Mouse (Mus musculus) cerebellum, adult 2 months (tissue): Measurements from ENCODE around the gene Slk. TPM values are rescaled to one million over a fixed set of nuclear protein-coding genes. Genes with fewer than 3 reads are reported as not detected.

Source experiments
- DNase-seq, 2 experiments: peaks; one replicate each; pipeline ENCODE4 v3.0.0; 2021
- H3K27ac ChIP-seq: fragments of 200-500 bp; 2 replicates; pipeline ENCODE4 v1.5.1; 2012; ENCODE audit warnings: low read length, control low read depth, inconsistent platforms; ENCODE audit not compliant: insufficient read depth
- H3K27me3 ChIP-seq: fragments of 200-500 bp; 2 replicates; pipeline ENCODE4 v1.6.1; 2012; ENCODE audit warnings: inconsistent platforms, mild to moderate bottlenecking, low read length, moderate library complexity; ENCODE audit not compliant: control insufficient read depth, insufficient read depth
- H3K4me1 ChIP-seq: fragments of 200-500 bp; 2 replicates; pipeline ENCODE4 v1.6.1; 2011; ENCODE audit warnings: low read length; ENCODE audit not compliant: control insufficient read depth, insufficient read depth
- H3K4me3 ChIP-seq: fragments of 200-500 bp; replicated peaks from 2 replicates; pipeline ENCODE3; 2011; ENCODE audit warnings: mild to moderate bottlenecking, low read depth, low read length, control low read depth; ENCODE audit not compliant: insufficient read depth
- CTCF ChIP-seq: fragments of 200-500 bp; IDR thresholded peaks from 2 replicates; pipeline ENCODE4 v1.5.1; 2011; ENCODE audit warnings: low read depth, mild to moderate bottlenecking, control low read depth, low read length, moderate library complexity, borderline replicate concordance; ENCODE audit not compliant: insufficient read depth
- POLR2A ChIP-seq: fragments of 200-500 bp; IDR thresholded peaks from 2 replicates; pipeline ENCODE4 v1.6.1; 2011; ENCODE audit warnings: low read length, control low read depth, borderline replicate concordance; ENCODE audit not compliant: insufficient read depth
- WGBS: fragments of 180-500 bp; shearing (Covaris S2); methylation state at CpG from one replicate; pipeline ENCODE4 v1.1.7; 2018; 5-methylcytosine and 5-hydroxymethylcytosine counted together
- polyA plus RNA-seq: library from polyadenylated mRNA; depleted of rRNA; stranded (reverse); fragments of >200 nt; gene quantifications from 2 replicates; pipeline ENCODE4 v1.2.3, GENCODE M21; 2012; rRNA removed

Gene Slk
- polyA plus RNA-seq, 1 experiment = 33.8 TPM

DNA sequence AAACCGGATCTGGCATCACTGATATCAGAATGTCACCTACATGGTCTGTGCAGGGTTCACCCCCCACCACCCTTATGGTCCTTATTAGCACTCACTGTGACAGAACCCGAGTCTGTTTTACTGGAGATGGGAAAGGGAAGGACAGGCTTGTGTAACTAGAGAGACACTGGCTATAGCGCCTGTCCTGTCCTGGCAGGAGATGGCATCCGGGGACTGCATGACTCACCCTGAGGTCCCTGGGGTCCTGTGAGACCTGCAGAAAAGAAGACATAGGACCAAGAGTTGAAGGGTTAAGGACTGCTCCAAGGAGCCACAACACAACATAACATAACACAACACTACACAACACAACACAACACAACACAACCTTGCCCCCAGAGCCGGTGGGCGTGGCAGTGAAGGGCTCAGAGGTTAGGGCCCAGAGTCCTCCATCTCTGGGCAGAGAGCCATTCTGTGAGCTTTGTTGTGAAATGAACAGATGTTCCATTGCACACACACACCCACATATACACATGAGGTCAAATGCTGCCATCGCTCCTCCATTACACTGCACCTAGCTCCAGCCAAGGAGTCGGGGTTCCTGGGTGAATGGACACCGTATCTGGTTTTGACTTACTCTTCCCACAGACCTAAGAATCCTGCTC lies 80.4 kb downstream of the Slk start:
- Histone ChIP-seq H3K4me1 (peaks cover 3% of the 10 kb centered on the region), H3K4me3 (no peak overlapping the region), H3K27me3 (no peaks in the 10 kb centered on the region), H3K27ac (no peak overlapping the region)
- DNase-seq = no peak
- 85% methylated on average over 9 of the region's 9 CpGs for WGBS
- TF ChIP-seq CTCF (no peak), POLR2A (no peak)

DNA sequence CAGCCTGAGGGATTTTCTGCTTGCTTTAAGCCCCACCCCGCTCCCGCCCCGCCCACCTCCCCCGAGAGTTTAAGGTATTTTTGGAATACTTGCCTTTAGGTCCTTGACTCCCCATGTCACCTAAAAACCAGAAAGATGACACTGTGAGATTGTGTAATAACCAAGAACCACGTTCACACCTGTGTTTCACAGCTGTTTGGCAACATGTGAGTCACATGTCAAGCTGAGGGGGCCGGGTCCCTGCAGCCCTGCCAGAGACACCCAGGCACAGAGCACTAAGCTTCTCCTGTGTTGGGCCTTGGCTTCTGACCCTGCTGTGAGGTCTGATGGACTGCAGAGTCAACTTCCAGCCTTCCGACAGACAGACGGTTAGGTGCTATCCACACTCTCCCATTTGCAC lies 88.1 kb downstream of the Slk start:
- DNase-seq = no peak
- Histone ChIP-seq H3K27ac (peak overlapping the region; percentile 60), H3K27me3 (no peaks in the 10 kb centered on the region), H3K4me1 (peaks cover 18% of the 10 kb centered on the region), H3K4me3 (no peak overlapping the region)
- no peak for TF ChIP-seq CTCF
- 67% methylated on average over 8 of the region's 8 CpGs for WGBS

DNA sequence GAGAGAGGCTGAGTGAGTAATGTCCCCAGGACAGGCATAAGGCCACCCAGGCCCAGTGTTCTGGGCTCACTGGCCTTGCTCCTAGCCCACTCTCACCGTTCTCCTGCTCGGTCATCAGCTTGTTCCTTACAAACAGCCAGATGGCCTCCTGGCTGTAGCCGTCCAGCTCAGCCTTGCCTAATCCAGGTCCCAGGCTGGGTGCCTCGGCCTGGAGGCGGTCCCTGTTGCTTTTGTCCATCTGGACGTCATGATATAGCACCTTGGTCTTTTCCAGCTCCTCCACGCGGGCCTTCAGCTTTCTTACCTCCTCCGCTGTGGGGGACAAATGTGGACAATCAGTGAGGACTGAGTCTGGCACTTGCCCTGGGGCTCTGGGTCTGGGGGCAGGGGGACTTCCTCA lies 88.9 kb downstream of the Slk start:
- TF ChIP-seq CTCF (no peak), POLR2A (peak; percentile 21; the same call in 1 of the 2 replicates)
- Histone ChIP-seq H3K4me3 (no peak overlapping the region), H3K4me1 (peaks cover 18% of the 10 kb centered on the region), H3K27ac (peak overlapping the region; percentile 66), H3K27me3 (no peaks in the 10 kb centered on the region)
- DNase-seq = peak; percentile 66 to 76
- WGBS = 11% methylated on average over 9 of the region's 9 CpGs

DNA sequence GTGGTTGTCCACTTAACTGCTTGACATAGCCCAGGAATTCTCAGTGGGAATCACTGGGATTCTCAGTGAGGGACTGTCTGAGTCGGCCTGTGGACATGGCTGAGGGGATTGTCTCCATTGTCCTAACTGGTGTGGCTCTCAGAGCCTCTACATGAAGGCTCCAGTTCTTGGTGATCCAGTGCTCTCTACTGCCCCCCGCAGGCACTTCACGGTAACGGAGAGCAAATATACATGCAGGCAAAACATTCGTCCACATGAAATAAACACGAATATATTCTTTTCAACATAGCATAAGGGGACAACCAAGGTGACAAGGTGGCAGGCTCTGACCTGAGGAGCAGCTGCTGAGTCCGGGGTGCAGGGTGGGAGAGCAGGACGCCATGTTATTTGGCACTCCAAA lies 94.9 kb downstream of the Slk start:
- TF ChIP-seq POLR2A (no peak), CTCF (peak; percentile 48; the same call in 1 of the 2 replicates)
- no peak for DNase-seq
- Histone ChIP-seq H3K27ac (no peak overlapping the region), H3K4me1 (no peaks in the 10 kb centered on the region), H3K27me3 (no peaks in the 10 kb centered on the region), H3K4me3 (no peak overlapping the region)
- WGBS = 38% methylated on average over 8 of the region's 8 CpGs

DNA sequence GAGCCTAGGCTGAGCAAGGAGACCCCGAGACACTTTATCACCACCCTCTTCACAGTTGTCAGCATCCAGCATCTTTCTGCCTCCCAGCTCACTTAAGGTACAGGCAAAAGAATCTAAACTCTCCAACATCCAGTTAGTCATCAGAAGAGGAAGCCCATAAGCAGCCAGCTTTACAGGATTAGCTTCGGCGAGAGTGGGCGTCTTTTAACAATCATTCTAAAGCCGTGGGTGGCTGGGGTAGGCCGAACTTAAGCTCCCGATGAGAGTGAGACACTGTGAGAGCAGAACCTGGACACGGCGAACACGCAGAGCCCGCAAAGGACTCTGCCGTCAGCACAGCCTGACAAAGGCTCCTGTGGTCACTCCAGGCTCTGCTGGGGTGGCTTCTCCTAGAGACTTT lies 99.2 kb downstream of the Slk start:
- Histone ChIP-seq H3K27me3 (no peaks in the 10 kb centered on the region), H3K4me3 (no peak overlapping the region), H3K4me1 (no peaks in the 10 kb centered on the region; the same call in 1 of the 2 replicates), H3K27ac (no peak overlapping the region)
- TF ChIP-seq POLR2A (no peak), CTCF (no peak)
- 80% methylated on average over 12 of the region's 12 CpGs for WGBS
- DNase-seq = no peak

DNA sequence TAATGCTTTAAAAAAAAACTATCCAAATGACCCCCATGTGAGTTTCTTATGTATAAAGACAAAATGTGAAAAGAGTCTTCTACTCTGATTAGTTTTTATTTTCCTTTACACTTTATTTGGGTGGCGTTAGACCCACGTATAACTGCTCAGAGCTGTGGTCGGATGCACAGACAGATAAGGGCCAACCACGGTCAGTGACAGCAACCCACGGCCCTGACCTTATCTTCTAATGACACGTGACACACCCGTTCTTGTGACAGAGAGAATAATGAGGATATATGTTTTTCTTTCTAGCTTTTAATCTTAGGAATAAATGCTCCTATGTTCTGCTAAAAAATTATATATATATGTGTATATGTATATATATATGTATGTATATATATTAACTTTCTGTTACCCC lies 110.1 kb downstream of the Slk start:
- no peak for TF ChIP-seq POLR2A
- TF ChIP-seq CTCF = no peak
- no peak for DNase-seq
- WGBS = 93% methylated on average over 7 of the region's 7 CpGs
- Histone ChIP-seq H3K4me1 (no peaks in the 10 kb centered on the region), H3K27me3 (no peaks in the 10 kb centered on the region), H3K27ac (no peak overlapping the region), H3K4me3 (no peak overlapping the region)

DNA sequence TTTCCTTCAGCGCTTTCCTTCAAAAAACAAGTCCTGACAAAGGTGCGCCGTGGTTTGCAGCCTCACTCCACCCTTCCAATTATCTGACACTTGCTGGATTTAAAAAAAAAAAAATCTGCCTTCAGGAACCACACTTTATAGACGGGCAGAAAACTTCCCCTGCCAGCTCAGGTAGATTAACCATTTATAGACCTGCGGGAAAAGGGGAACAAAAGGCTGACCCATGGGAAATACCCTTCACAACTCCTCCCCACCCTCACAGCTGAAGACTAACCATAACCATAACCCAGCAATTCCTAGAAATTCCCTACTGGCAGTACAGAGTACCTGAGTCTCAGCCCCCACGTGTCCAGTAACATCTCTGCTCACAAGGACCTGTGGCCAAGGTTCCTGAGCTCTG lies 112.5 kb downstream of the Slk start, which contains the start of gene Col17a1:
Gene Col17a1, minus strand, starts transcription at position 101 of the 400 bp plus-strand sequence.
- no peaks in the 10 kb centered on the region for H3K27me3 ChIP-seq
- TF ChIP-seq CTCF (no peak), POLR2A (no peak)
- H3K27ac ChIP-seq = no peak within 1 kb of the TSS
- WGBS = 80% methylated on average over 6 of the region's 6 CpGs
- no peak within 1 kb of the TSS for H3K4me3 ChIP-seq
- no peak for DNase-seq
- H3K4me1 ChIP-seq = no peaks in the 10 kb centered on the region

Other genes with a start within 250 kb of the Slk start
- 7.3 and 7.9 TPM in 2 replicates for gene Sh3pxd2a, start 115.3 kb upstream of the Slk start, polyA plus RNA-seq
- gene Stn1, start 42.2 kb upstream of the Slk start, polyA plus RNA-seq = 10.1 and 10.7 TPM in 2 replicates
- 3.6 and 4.1 TPM in 2 replicates for gene Col17a1, start 112.4 kb downstream of the Slk start, polyA plus RNA-seq
- gene Sfr1, start 152.0 kb downstream of the Slk start, polyA plus RNA-seq = 81.6 and 84.8 TPM in 2 replicates